Mouse (Mus musculus): Measurements from ENCODE around the gene Csf3. TPM values are rescaled to one million over a fixed set of nuclear protein-coding genes. Genes with fewer than 3 reads are reported as not detected.
"Not testable (repeated sequence)": the region's sequence is repeated elsewhere in the genome, so short reads cannot be mapped to it uniquely, and the experiment has no call there.

Csf3 gene
- polyA plus RNA-seq, 1 experiment: not detected

GRCm38 (mm10) chr11:98709001-98709741, 8.1 kb downstream of the Csf3 start:
- Histone ChIP-seq H3K9me3 (no peaks in the 10 kb centered on the region), H3K4me3 (replicated peaks) (peak overlapping the region; percentile 67), H3K4me1 (peaks cover 48% of the 10 kb centered on the region), H3K36me3 (replicated peaks; ENCODE audit: low read length) (peaks cover 91% of the 10 kb centered on the region), H3K27me3 (replicated peaks) (no peaks in the 10 kb centered on the region)
- no peak for TF ChIP-seq FLI1 (IDR thresholded peaks at IDR 0.05; ENCODE audit: low read length)
- TF ChIP-seq GATA1 (IDR thresholded peaks at IDR 0.05; ENCODE audit: borderline replicate concordance, low read length): no peak

- no peaks in the 10 kb centered on the region for H3K9me3 ChIP-seq
- H3K27me3 ChIP-seq (replicated peaks): no peaks in the 10 kb centered on the region
- TF ChIP-seq FLI1 (IDR thresholded peaks at IDR 0.05; ENCODE audit: low read length) (no peak), GATA1 (IDR thresholded peaks at IDR 0.05; ENCODE audit: borderline replicate concordance, low read length) (no peak)
- H3K4me1 ChIP-seq: peaks cover 47% of the 10 kb centered on the region
- H3K4me3 ChIP-seq (replicated peaks): peak overlapping the region; percentile 78
- H3K36me3 ChIP-seq (replicated peaks; ENCODE audit: low read length): peaks cover 91% of the 10 kb centered on the region
These were observed 9.5 kb downstream of the Csf3 start for GRCm38 (mm10) chr11:98710416-98711045.

- H3K27me3 ChIP-seq (replicated peaks): no peaks in the 10 kb centered on the region
- TF ChIP-seq FLI1 (IDR thresholded peaks at IDR 0.05; ENCODE audit: low read length) (no peak), GATA1 (IDR thresholded peaks at IDR 0.05; ENCODE audit: borderline replicate concordance, low read length) (no peak)
- peak overlapping the region; percentile 29 for H3K4me3 ChIP-seq (replicated peaks)
- H3K4me1 ChIP-seq: peaks cover 46% of the 10 kb centered on the region
- peaks cover 91% of the 10 kb centered on the region for H3K36me3 ChIP-seq (replicated peaks; ENCODE audit: low read length)
- no peaks in the 10 kb centered on the region for H3K9me3 ChIP-seq
These were observed 10.0 kb downstream of the Csf3 start for GRCm38 (mm10) chr11:98711046-98711434.

GRCm38 (mm10) chr11:98712009-98712408, 10.9 kb downstream of the Csf3 start:
- peaks cover 91% of the 10 kb centered on the region for H3K36me3 ChIP-seq (replicated peaks; ENCODE audit: low read length)
- H3K9me3 ChIP-seq; H3K27me3 ChIP-seq (replicated peaks); H3K4me3 ChIP-seq (replicated peaks): not testable (repeated sequence)
- H3K4me1 ChIP-seq: peaks cover 40% of the 10 kb centered on the region

GRCm38 (mm10) chr11:98713703-98714102, 12.6 kb downstream of the Csf3 start:
- no peak overlapping the region for H3K4me3 ChIP-seq (replicated peaks)
- no peaks in the 10 kb centered on the region for H3K9me3 ChIP-seq
- H3K27me3 ChIP-seq (replicated peaks): no peaks in the 10 kb centered on the region
- H3K36me3 ChIP-seq (replicated peaks; ENCODE audit: low read length): peaks cover 91% of the 10 kb centered on the region
- peaks cover 46% of the 10 kb centered on the region for H3K4me1 ChIP-seq
- TF ChIP-seq GATA1 (IDR thresholded peaks at IDR 0.05; ENCODE audit: borderline replicate concordance, low read length) (no peak), FLI1 (IDR thresholded peaks at IDR 0.05; ENCODE audit: low read length) (no peak)

- Histone ChIP-seq H3K36me3 (replicated peaks; ENCODE audit: low read length) (peaks cover 93% of the 10 kb centered on the region), H3K27me3 (replicated peaks) (no peaks in the 10 kb centered on the region), H3K4me1 (peaks cover 32% of the 10 kb centered on the region), H3K9me3 (no peaks in the 10 kb centered on the region), H3K4me3 (replicated peaks) (no peak overlapping the region)
- TF ChIP-seq FLI1 (IDR thresholded peaks at IDR 0.05; ENCODE audit: low read length): no peak
- TF ChIP-seq GATA1 (IDR thresholded peaks at IDR 0.05; ENCODE audit: borderline replicate concordance, low read length): no peak
These were observed 14.9 kb downstream of the Csf3 start for GRCm38 (mm10) chr11:98715946-98716345.

GRCm38 (mm10) chr11:98717904-98718303, 16.8 kb downstream of the Csf3 start:
- TF ChIP-seq GATA1 (IDR thresholded peaks at IDR 0.05; ENCODE audit: borderline replicate concordance, low read length) (no peak), FLI1 (IDR thresholded peaks at IDR 0.05; ENCODE audit: low read length) (no peak)
- no peak overlapping the region for H3K4me3 ChIP-seq (replicated peaks)
- no peaks in the 10 kb centered on the region for H3K27me3 ChIP-seq (replicated peaks)
- H3K36me3 ChIP-seq (replicated peaks; ENCODE audit: low read length): peaks cover 97% of the 10 kb centered on the region
- peaks cover 23% of the 10 kb centered on the region; the same call in 1 of the 2 replicates for H3K4me1 ChIP-seq
- H3K9me3 ChIP-seq: no peaks in the 10 kb centered on the region

- H3K4me1 ChIP-seq: peaks cover 35% of the 10 kb centered on the region
- peaks cover 97% of the 10 kb centered on the region for H3K36me3 ChIP-seq (replicated peaks; ENCODE audit: low read length)
- TF ChIP-seq FLI1 (IDR thresholded peaks at IDR 0.05; ENCODE audit: low read length) (no peak), GATA1 (IDR thresholded peaks at IDR 0.05; ENCODE audit: borderline replicate concordance, low read length) (no peak)
- H3K9me3 ChIP-seq: no peaks in the 10 kb centered on the region
- H3K27me3 ChIP-seq (replicated peaks): no peaks in the 10 kb centered on the region
- no peak overlapping the region for H3K4me3 ChIP-seq (replicated peaks)
These were observed 19.7 kb downstream of the Csf3 start for GRCm38 (mm10) chr11:98720756-98721155.

GRCm38 (mm10) chr11:98721458-98722226, 20.6 kb downstream of the Csf3 start:
- H3K27me3 ChIP-seq (replicated peaks): no peaks in the 10 kb centered on the region
- peaks cover 97% of the 10 kb centered on the region for H3K36me3 ChIP-seq (replicated peaks; ENCODE audit: low read length)
- H3K4me1 ChIP-seq: peaks cover 35% of the 10 kb centered on the region
- H3K9me3 ChIP-seq: no peaks in the 10 kb centered on the region
- TF ChIP-seq GATA1 (IDR thresholded peaks at IDR 0.05; ENCODE audit: borderline replicate concordance, low read length) (no peak), FLI1 (IDR thresholded peaks at IDR 0.05; ENCODE audit: low read length) (no peak)
- no peak overlapping the region for H3K4me3 ChIP-seq (replicated peaks)

GRCm38 (mm10) chr11:98723098-98723497, 22.0 kb downstream of the Csf3 start:
- no peak overlapping the region for H3K4me3 ChIP-seq (replicated peaks)
- no peaks in the 10 kb centered on the region for H3K27me3 ChIP-seq (replicated peaks)
- peaks cover 36% of the 10 kb centered on the region for H3K4me1 ChIP-seq
- no peak for TF ChIP-seq FLI1 (IDR thresholded peaks at IDR 0.05; ENCODE audit: low read length)
- no peak for TF ChIP-seq GATA1 (IDR thresholded peaks at IDR 0.05; ENCODE audit: borderline replicate concordance, low read length)
- H3K9me3 ChIP-seq: no peaks in the 10 kb centered on the region
- H3K36me3 ChIP-seq (replicated peaks; ENCODE audit: low read length): peaks cover 96% of the 10 kb centered on the region

All from megakaryocyte, embryonic 14.5 days (primary cell).